Mouse (Mus musculus) G1E (cell line): ENCODE results near the gene Adam1b.

Source experiments
- CTCF ChIP-seq: IDR thresholded peaks from 2 replicates; pipeline ENCODE4 v1.5.1; 2012; ENCODE audit warnings: low read depth, low read length, inconsistent platforms, mixed read lengths
- GATA2 ChIP-seq: IDR thresholded peaks from 2 replicates; pipeline ENCODE4 v1.6.1; 2012; ENCODE audit warnings: low read depth, low read length, inconsistent platforms, borderline replicate concordance
- POLR2AphosphoS5 ChIP-seq: IDR thresholded peaks from 2 replicates; pipeline ENCODE4 v1.6.1; 2012; ENCODE audit warnings: low read depth, low read length, inconsistent platforms; ENCODE audit not compliant: insufficient replicate concordance

DNA sequence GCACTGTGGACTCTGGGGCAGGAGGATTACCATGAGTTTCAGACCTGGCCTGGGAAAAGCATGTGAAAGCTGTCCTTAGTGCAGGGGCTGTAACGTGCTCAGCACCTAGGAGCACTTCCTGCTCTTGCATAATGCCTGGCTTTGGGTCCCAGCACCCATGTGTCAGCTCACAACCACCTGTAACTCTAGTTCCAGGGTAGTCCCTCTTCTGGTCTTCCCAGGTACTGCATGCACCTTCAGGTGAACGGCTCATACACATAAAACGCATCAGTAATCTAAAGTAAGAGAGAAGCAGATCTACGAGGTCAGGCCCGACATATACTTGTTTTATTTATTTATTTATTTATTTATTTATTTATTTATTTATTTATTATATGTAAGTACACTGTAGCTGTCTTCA, 31.3 kb upstream of the Adam1b start:
- TF ChIP-seq CTCF (no peak; the same call in 1 of the 2 replicates), POLR2AphosphoS5 (no peak), GATA2 (no peak)
